Mouse (Mus musculus) liver, embryonic 13.5 days (tissue): Measurements from ENCODE around the gene Col3a1. TPM values are rescaled to one million over a fixed set of nuclear protein-coding genes. Genes with fewer than 3 reads are reported as not detected.

Experiments
- ATAC-seq: fragments of 200-750 bp; cut with Nextera tagmentation; 2 replicates; pipeline ENCODE4 v1.8.0; 2017; ENCODE audit warnings: low read depth, mild to moderate bottlenecking, moderate number of reproducible peaks, moderate library complexity
- DNase-seq: peaks from one replicate; pipeline ENCODE4 v3.0.0; 2022
- H3K27ac ChIP-seq: fragments of 300-500 bp; sonication (generic); 2 replicates; pipeline ENCODE4 v1.5.1; 2015; ENCODE audit warnings: moderate library complexity, mild to moderate bottlenecking, inconsistent platforms
- H3K27me3 ChIP-seq: fragments of 300-500 bp; sonication (generic); 2 replicates; pipeline ENCODE4 v1.6.1; 2015; ENCODE audit warnings: mild to moderate bottlenecking, inconsistent platforms
- H3K36me3 ChIP-seq: fragments of 300-500 bp; sonication (generic); 2 replicates; pipeline ENCODE4 v1.6.1; 2015; ENCODE audit warnings: mild to moderate bottlenecking, inconsistent platforms
- H3K4me1 ChIP-seq: fragments of 300-500 bp; sonication (generic); replicated peaks from 2 replicates; pipeline ENCODE4 v1.6.1; 2015; ENCODE audit warnings: inconsistent platforms
- H3K4me2 ChIP-seq: fragments of 300-500 bp; sonication (generic); 2 replicates; pipeline ENCODE4 v1.6.1; 2015; ENCODE audit warnings: inconsistent platforms, mild to moderate bottlenecking, moderate library complexity
- H3K4me3 ChIP-seq: fragments of 300-500 bp; sonication (generic); replicated peaks from 2 replicates; pipeline ENCODE4 v1.5.1; 2015; ENCODE audit warnings: mild to moderate bottlenecking, inconsistent platforms
- H3K9ac ChIP-seq: fragments of 300-500 bp; sonication (generic); 2 replicates; pipeline ENCODE4 v1.6.1; 2015; ENCODE audit warnings: mild to moderate bottlenecking, inconsistent platforms
- H3K9me3 ChIP-seq: fragments of 300-500 bp; sonication (generic); replicated peaks from 2 replicates; pipeline ENCODE4 v1.6.1; 2016; ENCODE audit warnings: inconsistent platforms
- WGBS: fragments of 180-500 bp; shearing (Covaris S2); methylation state at CpG from one replicate; pipeline ENCODE4 v1.1.7; 2015; ENCODE audit not compliant: insufficient replicate concordance; 5-methylcytosine and 5-hydroxymethylcytosine counted together
- polyA plus RNA-seq: library from polyadenylated mRNA; unstranded; fragments of >200 nt; fragmentation: Nextera tagmentation; extraction: Ambion mirVana; gene quantifications from 2 replicates; pipeline ENCODE4 v1.2.1, GENCODE M21; 2015

Col3a1 gene
- polyA plus RNA-seq, 1 experiment from 2014 or later, result 121 TPM

- Histone ChIP-seq H3K27ac (no peak overlapping the region), H3K4me3 (no peak overlapping the region), H3K27me3 (no peaks in the 10 kb centered on the region), H3K36me3 (no peaks in the 10 kb centered on the region), H3K9me3 (no peaks in the 10 kb centered on the region), H3K4me2 (no peak overlapping the region), H3K9ac (no peak overlapping the region), H3K4me1 (no peaks in the 10 kb centered on the region)
- WGBS, result 35% methylated on average over 7 of the region's 7 CpGs
- DNase-seq (no peak), ATAC-seq (no peak)
Measured at GRCm38 (mm10) chr1:45315767-45316528, 4.6 kb downstream of the Col3a1 start.

GRCm38 (mm10) chr1:45318241-45318640, 6.9 kb downstream of the Col3a1 start:
- H3K27ac ChIP-seq, result no peak overlapping the region
- no peak overlapping the region for H3K9ac ChIP-seq
- 51% methylated on average over 1 of the region's 1 CpGs for WGBS
- no peaks in the 10 kb centered on the region for H3K9me3 ChIP-seq
- no peak for DNase-seq
- no peak overlapping the region for H3K4me2 ChIP-seq
- no peak overlapping the region for H3K4me3 ChIP-seq
- ATAC-seq, result no peak
- no peaks in the 10 kb centered on the region for H3K27me3 ChIP-seq
- no peaks in the 10 kb centered on the region for H3K36me3 ChIP-seq
- H3K4me1 ChIP-seq, result no peaks in the 10 kb centered on the region

- H3K4me1 ChIP-seq, result no peaks in the 10 kb centered on the region
- no peak overlapping the region for H3K9ac ChIP-seq
- no peak overlapping the region for H3K27ac ChIP-seq
- no peak overlapping the region for H3K4me3 ChIP-seq
- no peaks in the 10 kb centered on the region for H3K27me3 ChIP-seq
- DNase-seq (no peak), ATAC-seq (no peak)
- H3K36me3 ChIP-seq, result no peaks in the 10 kb centered on the region
- no peaks in the 10 kb centered on the region for H3K9me3 ChIP-seq
- H3K4me2 ChIP-seq, result no peak overlapping the region
Measured at GRCm38 (mm10) chr1:45320861-45321260, 9.5 kb downstream of the Col3a1 start.

GRCm38 (mm10) chr1:45329149-45329548, 17.8 kb downstream of the Col3a1 start:
- 77% methylated on average over 1 of the region's 1 CpGs for WGBS
- no peak for DNase-seq
- Histone ChIP-seq H3K9me3 (no peaks in the 10 kb centered on the region), H3K4me1 (no peaks in the 10 kb centered on the region), H3K27me3 (no peaks in the 10 kb centered on the region), H3K4me3 (no peak overlapping the region), H3K4me2 (no peak overlapping the region), H3K36me3 (no peaks in the 10 kb centered on the region), H3K27ac (no peak overlapping the region), H3K9ac (no peak overlapping the region)
- ATAC-seq, result no peak

- 54% methylated on average over 4 of the region's 4 CpGs for WGBS
Measured at GRCm38 (mm10) chr1:45355944-45356343, 44.6 kb downstream of the Col3a1 start.

GRCm38 (mm10) chr1:45358020-45358419, 46.7 kb downstream of the Col3a1 start:
- H3K36me3 ChIP-seq, result no peaks in the 10 kb centered on the region
- H3K27me3 ChIP-seq, result no peaks in the 10 kb centered on the region
- no peak overlapping the region for H3K9ac ChIP-seq
- ATAC-seq (no peak), DNase-seq (no peak)
- WGBS, result 69% methylated on average over 1 of the region's 1 CpGs
- no peaks in the 10 kb centered on the region for H3K4me1 ChIP-seq
- no peak overlapping the region for H3K4me2 ChIP-seq
- H3K9me3 ChIP-seq, result no peaks in the 10 kb centered on the region
- no peak overlapping the region for H3K27ac ChIP-seq
- H3K4me3 ChIP-seq, result no peak overlapping the region

More at GRCm38 (mm10) chr1:45355944-45356343, 44.6 kb downstream of the Col3a1 start:
- H3K9me3 ChIP-seq, result no peaks in the 10 kb centered on the region
- DNase-seq (no peak), ATAC-seq (no peak)
- no peak overlapping the region for H3K4me2 ChIP-seq
- H3K4me1 ChIP-seq, result no peaks in the 10 kb centered on the region
- no peak overlapping the region for H3K4me3 ChIP-seq
- H3K27me3 ChIP-seq, result no peaks in the 10 kb centered on the region
- no peaks in the 10 kb centered on the region for H3K36me3 ChIP-seq
- no peak overlapping the region for H3K27ac ChIP-seq
- H3K9ac ChIP-seq, result no peak overlapping the region

GRCm38 (mm10) chr1:45359147-45359546, 47.8 kb downstream of the Col3a1 start:
- no peaks in the 10 kb centered on the region for H3K36me3 ChIP-seq
- H3K4me3 ChIP-seq, result no peak overlapping the region
- H3K4me2 ChIP-seq, result no peak overlapping the region
- no peak overlapping the region for H3K27ac ChIP-seq
- H3K9ac ChIP-seq, result no peak overlapping the region
- DNase-seq (no peak), ATAC-seq (no peak)
- H3K9me3 ChIP-seq, result no peaks in the 10 kb centered on the region
- H3K27me3 ChIP-seq, result no peaks in the 10 kb centered on the region
- no peaks in the 10 kb centered on the region for H3K4me1 ChIP-seq
- WGBS, result 45% methylated on average over 2 of the region's 2 CpGs

- no peak overlapping the region for H3K4me2 ChIP-seq
- no peaks in the 10 kb centered on the region for H3K36me3 ChIP-seq
- H3K4me1 ChIP-seq, result no peaks in the 10 kb centered on the region
- H3K27me3 ChIP-seq, result no peaks in the 10 kb centered on the region
- ATAC-seq (no peak), DNase-seq (no peak)
- WGBS, result 61% methylated on average over 2 of the region's 2 CpGs
- no peak overlapping the region for H3K27ac ChIP-seq
- no peaks in the 10 kb centered on the region for H3K9me3 ChIP-seq
- H3K9ac ChIP-seq, result no peak overlapping the region
- H3K4me3 ChIP-seq, result no peak overlapping the region
Measured at GRCm38 (mm10) chr1:45359673-45360072, 48.3 kb downstream of the Col3a1 start.

GRCm38 (mm10) chr1:45363274-45363673, 51.9 kb downstream of the Col3a1 start:
- Histone ChIP-seq H3K27ac (no peak overlapping the region), H3K9ac (no peak overlapping the region), H3K27me3 (no peaks in the 10 kb centered on the region), H3K36me3 (0 out of 2 replicates have a peak, but pooled peaks cover 3% of the 10 kb centered on the region), H3K9me3 (no peaks in the 10 kb centered on the region), H3K4me3 (no peak overlapping the region), H3K4me1 (no peaks in the 10 kb centered on the region), H3K4me2 (no peak overlapping the region)
- ATAC-seq, result no peak
- DNase-seq, result no peak
- 66% methylated on average over 2 of the region's 2 CpGs for whole genome bisulfite sequencing

GRCm38 (mm10) chr1:45365427-45365826, 54.1 kb downstream of the Col3a1 start:
- H3K4me2 ChIP-seq, result no peak overlapping the region
- no peak overlapping the region for H3K4me3 ChIP-seq
- H3K36me3 ChIP-seq, result 0 out of 2 replicates have a peak, but pooled peaks cover 3% of the 10 kb centered on the region
- DNase-seq (no peak), ATAC-seq (no peak)
- H3K27ac ChIP-seq, result no peak overlapping the region
- no peaks in the 10 kb centered on the region for H3K9me3 ChIP-seq
- no peaks in the 10 kb centered on the region for H3K4me1 ChIP-seq
- H3K27me3 ChIP-seq, result no peaks in the 10 kb centered on the region
- no peak overlapping the region for H3K9ac ChIP-seq
- 17% methylated on average over 1 of the region's 1 CpGs for WGBS

- WGBS, result 59% methylated on average over 7 of the region's 7 CpGs
- ATAC-seq, result no peak
- DNase-seq, result no peak
Measured at GRCm38 (mm10) chr1:45379992-45380690, 68.8 kb downstream of the Col3a1 start.

GRCm38 (mm10) chr1:45381866-45382265, 70.5 kb downstream of the Col3a1 start:
- ATAC-seq, result no peak
- WGBS, result 59% methylated on average over 2 of the region's 2 CpGs

More at GRCm38 (mm10) chr1:45379992-45380690, 68.8 kb downstream of the Col3a1 start:
- no peak overlapping the region for H3K4me3 ChIP-seq
- H3K9me3 ChIP-seq, result no peaks in the 10 kb centered on the region
- no peak overlapping the region for H3K9ac ChIP-seq
- no peaks in the 10 kb centered on the region for H3K36me3 ChIP-seq
- no peaks in the 10 kb centered on the region for H3K4me1 ChIP-seq
- no peak overlapping the region for H3K27ac ChIP-seq
- H3K27me3 ChIP-seq, result no peaks in the 10 kb centered on the region
- H3K4me2 ChIP-seq, result no peak overlapping the region

More at GRCm38 (mm10) chr1:45381866-45382265, 70.5 kb downstream of the Col3a1 start:
- DNase-seq, result no peak
- Histone ChIP-seq H3K36me3 (no peaks in the 10 kb centered on the region), H3K27me3 (no peaks in the 10 kb centered on the region), H3K9me3 (no peaks in the 10 kb centered on the region), H3K27ac (no peak overlapping the region), H3K4me3 (no peak overlapping the region), H3K4me2 (no peak overlapping the region), H3K4me1 (no peaks in the 10 kb centered on the region), H3K9ac (no peak overlapping the region)
